Mouse (Mus musculus): ENCODE results near the gene Cops7a. TPM values are rescaled to one million over a fixed set of nuclear protein-coding genes. Genes with fewer than 3 reads are reported as not detected.

Cops7a gene
- 100 to 1,000 TPM in 1 of 2 experiments, 10 to 100 TPM in 1; 97.7 to 101 TPM for total RNA-seq (2021)
- long read RNA-seq, transcript Cops7a-202 (8 exons, 1,328 nt): major isoform, 11 of 133 reads
- long read RNA-seq, partial matches to known transcripts: 23 of 133 reads
- long read RNA-seq, other reads (novel, unspliced or antisense): 94 of 133 reads

DNA sequence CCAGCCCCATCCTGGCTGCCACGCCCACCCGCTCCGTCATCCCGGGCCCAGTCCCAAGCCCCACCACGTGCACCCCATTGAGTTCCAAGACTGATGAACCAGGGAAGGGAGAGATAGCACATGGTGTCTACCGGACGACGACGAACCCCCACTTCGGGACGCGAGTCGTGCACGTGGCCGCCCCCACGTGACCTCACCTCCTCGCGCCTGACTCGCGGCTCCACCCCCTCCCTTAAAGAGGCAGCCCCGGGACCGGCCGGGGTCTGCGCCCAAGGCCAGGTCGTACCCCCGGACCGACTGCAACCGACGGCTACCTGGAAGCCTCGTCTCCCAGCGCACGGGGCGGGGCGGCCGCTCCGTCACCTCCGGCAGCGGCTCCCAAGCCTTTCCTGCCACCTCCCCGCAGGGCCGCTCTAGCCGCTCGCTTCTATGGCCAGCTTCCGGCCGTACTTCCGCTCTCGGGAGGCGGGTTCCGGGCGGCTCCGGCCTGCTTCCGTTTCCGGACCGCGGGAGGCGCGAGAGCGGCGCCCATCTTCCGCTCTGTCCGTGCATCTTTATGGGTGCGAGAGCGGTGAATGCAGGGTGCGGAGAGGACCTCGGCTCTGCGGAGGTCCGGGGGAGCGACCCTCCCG, at the start of gene Cops7a:
Gene Cops7a (minus strand): TSS at position 451 of the 632 bp plus-strand sequence.
- DNase-seq (ENCODE audit: low spot score in 2 of 2): peak; percentile 97

DNA sequence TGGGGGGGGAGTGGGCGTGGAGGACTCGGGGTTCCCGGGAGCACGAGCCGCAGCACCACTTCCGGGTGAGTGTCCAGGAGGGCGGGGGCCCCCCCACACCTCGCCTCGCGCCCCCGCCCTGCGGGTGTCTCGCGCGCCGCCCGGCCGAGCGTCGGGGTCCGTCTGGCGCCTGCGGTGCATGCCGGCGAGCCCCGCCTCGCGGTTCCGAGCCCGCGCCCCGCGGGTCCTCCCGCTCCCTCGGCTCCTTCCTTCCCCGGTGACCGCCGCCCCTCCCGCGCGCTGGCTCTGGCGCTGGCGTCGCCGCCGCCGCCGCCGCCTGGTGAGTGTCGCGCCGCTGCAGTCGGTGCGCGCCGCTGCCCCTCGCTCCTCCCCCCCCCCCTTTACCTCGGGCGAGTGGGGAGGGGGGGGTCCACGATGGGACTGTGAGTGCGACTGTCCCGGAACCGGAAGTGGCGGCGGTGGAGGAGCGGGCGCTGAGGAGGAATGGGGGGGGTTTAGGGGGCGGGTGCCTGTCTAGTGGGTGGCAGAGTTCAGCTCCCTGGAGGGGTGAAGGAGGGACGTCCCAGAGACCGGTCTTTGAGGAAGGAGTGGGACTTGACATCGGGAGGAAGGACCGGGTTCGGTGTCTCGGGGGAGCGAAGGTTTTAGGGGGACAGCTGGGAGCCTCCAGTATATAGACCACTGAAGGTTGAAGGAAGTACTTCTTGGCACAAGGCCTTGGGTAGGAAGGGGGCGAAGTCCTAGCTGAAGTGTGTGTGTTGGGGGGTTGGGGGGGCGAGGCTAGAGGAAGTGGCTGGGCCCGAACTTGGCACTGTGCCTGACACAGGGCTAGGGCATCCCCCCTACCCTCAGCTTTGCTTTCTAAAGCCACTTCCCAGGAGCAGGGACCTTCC, 44.1 kb upstream of the Cops7a start:
- peak; percentile 69 to 77 for DNase-seq (ENCODE audit: low spot score in 2 of 2)

GRCm38 (mm10) chr6:125009129-125009180, 43.6 kb upstream of the Cops7a start, which contains the start of gene Zfp384:
TSS of gene Zfp384 (plus strand) at chr6:125009145.
- DNase-seq (ENCODE audit: low spot score in 2 of 2): no peak

DNA sequence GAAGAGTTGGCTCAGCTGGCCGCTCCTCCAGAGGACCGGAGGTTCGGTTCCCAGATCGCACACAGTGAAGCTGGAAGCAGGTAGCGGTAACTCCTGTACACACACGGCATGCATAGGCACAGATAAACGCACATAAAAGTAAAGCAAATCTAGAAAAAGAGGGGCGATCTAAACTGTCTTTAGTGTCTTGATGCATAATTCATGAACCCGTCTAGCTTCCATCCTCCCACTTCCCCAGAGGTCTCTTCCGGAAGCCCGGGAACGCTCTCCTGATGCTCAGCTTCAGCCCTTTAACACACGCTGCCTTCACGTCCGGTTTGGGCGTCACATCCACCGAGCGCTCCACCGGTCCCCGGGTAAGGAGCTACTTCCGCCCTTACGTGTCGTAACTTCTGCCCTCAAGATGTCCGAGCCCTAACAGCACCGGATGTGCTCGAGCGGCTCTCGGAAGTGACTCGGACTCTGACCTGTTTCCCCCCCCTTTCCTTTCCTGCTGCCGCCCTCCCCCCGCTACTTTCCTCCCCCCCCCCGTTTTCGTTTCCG, 43.3 kb upstream of the Cops7a start:
- peak; percentile 97 for DNase-seq (ENCODE audit: low spot score in 2 of 2)

GRCm38 (mm10) chr6:125008060-125008459, 42.7 kb upstream of the Cops7a start:
- DNase-seq (ENCODE audit: low spot score in 2 of 2): no peak

GRCm38 (mm10) chr6:125005086-125005485, 39.7 kb upstream of the Cops7a start:
- no peak for DNase-seq (ENCODE audit: low spot score in 2 of 2)

GRCm38 (mm10) chr6:125003706-125004105, 38.4 kb upstream of the Cops7a start:
- DNase-seq (ENCODE audit: low spot score in 2 of 2): no peak

GRCm38 (mm10) chr6:124999546-124999945, 34.2 kb upstream of the Cops7a start:
- DNase-seq (ENCODE audit: low spot score in 2 of 2): no peak

GRCm38 (mm10) chr6:124999091-124999490, 33.8 kb upstream of the Cops7a start:
- DNase-seq (ENCODE audit: low spot score in 2 of 2): no peak

- DNase-seq (ENCODE audit: low spot score in 2 of 2): peak; percentile 38 to 39
Measured at GRCm38 (mm10) chr6:124998066-124998465, 32.7 kb upstream of the Cops7a start.

DNA sequence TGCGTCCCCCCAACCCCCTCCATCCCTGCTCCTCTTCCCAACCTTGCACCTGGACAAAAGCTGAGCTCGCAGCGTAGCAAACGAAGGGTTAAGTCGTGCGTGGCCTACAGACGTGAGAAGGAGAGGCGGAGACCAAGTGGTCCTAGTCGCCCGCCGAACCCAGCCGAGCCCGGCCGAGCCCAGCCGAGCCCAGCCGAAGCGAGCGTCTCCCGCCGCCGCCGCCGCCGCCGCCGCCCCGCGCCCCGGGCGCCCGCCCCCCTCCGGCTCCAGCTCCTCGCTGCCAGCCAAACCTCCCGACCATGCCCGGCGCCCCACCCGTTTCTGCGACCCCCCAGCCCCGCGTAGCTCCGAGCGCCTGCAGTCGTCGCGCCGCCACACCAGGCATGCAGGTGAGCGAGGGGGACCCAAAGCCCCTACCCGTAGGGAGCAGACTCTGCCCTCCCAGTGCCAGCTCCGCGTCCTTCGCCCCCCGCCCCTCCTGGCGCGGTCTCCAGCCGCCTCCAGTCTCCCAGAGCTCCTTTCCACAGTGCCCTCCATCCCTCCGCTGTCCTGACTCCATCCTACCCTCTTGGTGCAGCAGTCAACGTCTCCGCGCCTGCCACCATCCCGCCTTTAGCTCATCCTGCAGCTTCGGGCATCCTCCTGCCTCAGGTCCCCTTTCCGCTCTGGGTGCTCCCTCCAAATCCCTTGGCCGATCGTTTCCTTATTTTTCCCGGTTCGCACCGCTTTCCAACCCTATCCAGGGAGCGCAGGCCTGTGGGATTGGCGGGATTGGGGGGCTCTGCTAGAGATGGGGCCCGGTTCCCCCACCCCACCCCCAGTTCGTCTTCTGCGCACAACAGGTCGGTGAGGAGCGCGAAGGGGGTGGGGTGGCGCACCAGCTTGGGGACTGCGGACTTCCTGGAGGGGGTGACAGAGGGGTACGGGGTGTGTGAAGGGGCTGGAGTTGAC, 31.5 kb upstream of the Cops7a start, which contains the start of gene Pianp:
Gene Pianp (plus strand): TSS at position 144 of the 951 bp plus-strand sequence.
- DNase-seq (ENCODE audit: low spot score in 2 of 2): peak; percentile 84 to 89

- no peak for DNase-seq (ENCODE audit: low spot score in 2 of 2)
Measured at GRCm38 (mm10) chr6:124995831-124996403, 30.6 kb upstream of the Cops7a start.

DNA sequence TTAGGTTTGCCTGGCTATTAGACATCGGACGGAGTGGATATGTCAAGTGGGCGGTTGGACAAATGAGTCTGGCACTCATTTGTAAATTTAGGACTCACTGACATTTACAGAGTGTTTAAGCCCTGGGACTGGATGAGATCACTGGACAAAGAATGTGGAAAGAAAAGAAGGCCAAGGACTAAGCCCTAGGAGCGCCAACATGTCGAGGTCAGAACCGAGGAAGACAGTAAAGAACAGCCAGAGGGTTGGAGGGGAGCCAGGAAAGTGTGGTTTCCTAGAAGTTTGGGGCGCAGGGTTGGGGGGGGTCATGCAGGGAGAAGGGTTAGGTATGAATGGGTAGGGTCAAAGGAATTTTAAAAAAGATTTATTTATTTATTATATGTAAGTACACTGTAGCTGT, 29.9 kb upstream of the Cops7a start:
- no peak for DNase-seq (ENCODE audit: low spot score in 2 of 2)

DNA sequence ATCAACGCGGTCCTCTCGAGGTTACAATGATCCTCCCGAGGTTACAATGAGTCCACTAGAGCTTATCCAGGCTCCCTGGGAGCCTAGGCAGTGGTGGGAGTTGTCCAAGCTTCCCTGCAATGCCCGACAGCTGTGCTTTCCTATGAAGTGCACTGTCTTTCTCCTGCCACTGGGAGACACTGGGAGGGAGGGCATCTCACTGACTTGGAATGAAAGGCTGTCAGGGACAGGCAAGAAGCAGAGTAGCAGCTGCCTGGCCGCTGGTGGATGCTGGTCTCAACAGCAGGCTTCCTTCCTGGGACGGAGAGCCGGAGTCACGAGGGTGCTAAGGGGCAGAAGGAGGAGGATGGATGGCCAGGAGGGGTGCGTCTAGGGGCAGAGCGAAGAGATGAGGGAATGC, 28.5 kb upstream of the Cops7a start:
- DNase-seq (ENCODE audit: low spot score in 2 of 2): peak; percentile 34 to 39

- DNase-seq (ENCODE audit: low spot score in 2 of 2): peak in 1 of 2 experiments; percentile 10
Measured at GRCm38 (mm10) chr6:124993365-124993764, 28.0 kb upstream of the Cops7a start.

DNA sequence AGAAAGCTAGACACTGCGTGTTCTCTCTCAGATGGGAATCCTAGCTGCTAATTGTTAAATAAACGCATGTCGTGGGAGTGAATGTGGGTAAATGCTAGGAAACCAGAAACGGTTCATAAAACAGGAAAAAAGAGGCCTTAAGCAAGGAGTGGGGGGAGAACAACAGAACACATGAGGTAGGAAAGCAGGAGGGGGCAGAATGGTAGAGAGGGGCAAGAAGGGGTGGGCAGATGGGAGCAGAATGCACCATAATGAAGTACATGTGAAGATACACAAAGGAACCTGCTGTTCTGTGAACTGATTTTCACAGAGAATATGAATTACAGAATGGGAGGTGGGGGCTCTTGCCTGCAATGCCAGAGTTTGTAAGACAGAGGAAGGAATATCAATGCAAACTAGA, 26.9 kb upstream of the Cops7a start:
- DNase-seq (ENCODE audit: low spot score in 2 of 2): peak; percentile 20

DNA sequence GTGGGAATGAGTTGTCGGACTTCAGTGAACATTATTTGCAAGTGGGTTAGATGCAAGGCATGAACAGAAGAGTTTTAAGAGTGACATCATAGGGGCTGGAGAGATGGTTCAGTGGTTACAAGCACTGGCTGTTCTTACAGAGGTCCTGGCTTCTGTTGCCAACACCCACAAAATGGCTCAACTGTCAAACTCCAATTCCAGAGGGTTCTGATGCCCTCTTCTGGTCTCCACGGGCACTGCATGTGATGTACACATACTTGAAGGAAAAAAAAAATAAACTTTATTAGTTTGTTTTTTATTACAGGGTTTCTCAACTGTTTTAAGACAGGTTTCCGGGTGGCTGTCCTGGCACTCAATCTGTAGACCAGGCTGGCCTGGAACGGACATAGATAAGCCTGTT, 2.4 kb upstream of the Cops7a start:
- peak; percentile 55 to 61 for DNase-seq (ENCODE audit: low spot score in 2 of 2)

DNA sequence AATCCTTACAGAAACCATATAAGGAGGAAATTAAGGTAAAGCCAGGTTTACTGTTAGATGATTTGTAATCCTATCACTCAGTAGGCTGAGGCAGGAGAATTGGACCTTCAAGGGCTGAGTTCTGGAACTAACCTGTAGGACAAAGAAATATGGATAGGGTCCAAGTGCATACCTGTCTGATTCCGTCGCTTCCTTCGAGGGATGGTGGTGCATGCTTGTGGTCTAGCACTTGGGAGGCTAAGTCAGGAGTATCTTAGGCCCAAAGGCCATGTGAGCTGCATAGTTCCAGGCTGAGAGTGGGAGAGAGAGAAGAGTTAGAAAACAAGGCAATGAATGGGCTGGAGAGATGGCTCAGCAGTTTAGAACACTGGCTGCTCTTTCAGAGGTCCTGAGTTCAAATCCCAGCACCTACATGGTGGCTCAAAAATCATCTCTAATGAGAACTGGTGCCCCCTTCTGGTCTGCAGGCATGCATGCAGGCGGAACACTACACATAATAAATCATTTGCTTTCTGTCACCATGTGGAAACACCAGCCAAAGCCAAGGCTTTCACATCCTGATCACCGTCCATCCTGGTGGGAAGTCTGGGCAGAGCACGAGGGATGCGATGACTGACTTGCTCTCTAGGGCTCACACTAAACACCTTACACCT, 1.3 kb upstream of the Cops7a start:
- DNase-seq (ENCODE audit: low spot score in 2 of 2): peak; percentile 19 to 34

DNA sequence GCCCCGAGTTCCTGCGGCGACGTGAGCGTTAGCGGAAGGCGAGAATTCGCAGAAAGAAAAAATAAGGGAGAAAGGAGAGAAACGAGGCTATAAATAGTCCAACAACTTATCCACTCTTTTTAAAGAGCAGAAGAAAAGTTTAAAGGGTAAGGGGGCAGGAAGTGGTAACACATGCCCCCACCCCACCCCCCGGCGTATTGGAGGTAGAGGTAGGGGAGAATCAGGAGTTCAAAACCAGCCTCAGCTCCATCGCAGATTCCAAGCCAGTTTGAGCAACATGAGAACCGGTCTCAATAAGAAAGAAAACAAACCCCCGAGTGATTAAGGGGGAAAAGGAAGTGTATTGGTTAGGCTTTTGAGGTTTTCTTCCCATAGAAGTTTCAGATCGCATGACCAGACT, 409 bp upstream of the Cops7a start:
- no peak for DNase-seq (ENCODE audit: low spot score in 2 of 2)

DNA sequence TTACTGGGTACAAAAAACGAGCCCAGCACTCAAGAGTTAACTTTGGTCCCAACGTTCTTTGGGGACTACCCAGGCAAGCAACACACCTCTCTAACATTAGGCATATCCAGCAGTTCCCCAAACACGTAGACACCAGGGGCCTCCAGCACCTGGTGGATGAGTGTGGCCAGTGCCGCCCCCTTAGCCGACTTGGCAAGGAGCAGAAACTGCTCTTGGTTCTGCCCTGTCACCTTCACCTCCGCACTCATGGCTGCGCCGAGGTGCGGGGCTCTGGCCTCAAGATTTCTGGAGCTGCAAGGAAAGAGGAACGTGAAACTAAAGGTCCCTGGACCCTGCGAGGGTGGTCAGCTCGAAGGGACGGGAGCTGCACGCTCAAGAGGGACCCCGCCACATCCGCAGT, 700 bp downstream of the Cops7a start:
- DNase-seq (ENCODE audit: low spot score in 2 of 2): no peak

Data from layer of hippocampus, postnatal 10 days (tissue).